Mouse (Mus musculus) cortical plate, adult 2 months (tissue): ENCODE data around the gene Galnt17. TPM values are rescaled to one million over a fixed set of nuclear protein-coding genes. Genes with fewer than 3 reads are reported as not detected.

ENCODE experiments used
- H3K27ac ChIP-seq: fragments of 200-500 bp; 2 replicates; pipeline ENCODE4 v1.5.1; 2012; ENCODE audit warnings: low read length, control low read depth, inconsistent platforms; ENCODE audit not compliant: insufficient read depth
- H3K4me1 ChIP-seq: fragments of 200-500 bp; 2 replicates; pipeline ENCODE4 v1.6.1; 2011; ENCODE audit warnings: low read length; ENCODE audit not compliant: control insufficient read depth, insufficient read depth
- H3K4me3 ChIP-seq: fragments of 200-500 bp; 2 replicates; pipeline ENCODE4 v1.5.1; 2011; ENCODE audit warnings: mild to moderate bottlenecking, low read length, control low read depth; ENCODE audit not compliant: insufficient read depth
- CTCF ChIP-seq: fragments of 200-500 bp; IDR thresholded peaks from 2 replicates; pipeline ENCODE4 v1.5.1; 2011; ENCODE audit warnings: mild to moderate bottlenecking, control low read depth, low read length; ENCODE audit not compliant: insufficient read depth; ENCODE audit errors: extremely low read depth
- POLR2A ChIP-seq: fragments of 200-500 bp; IDR thresholded peaks from 2 replicates; pipeline ENCODE4 v1.6.1; 2011; ENCODE audit warnings: mild to moderate bottlenecking, low read length, control low read depth; ENCODE audit not compliant: insufficient read depth; ENCODE audit errors: extremely low read depth
- polyA plus RNA-seq: library from polyadenylated mRNA; depleted of rRNA; stranded (reverse); fragments of >200 nt; gene quantifications from 2 replicates; pipeline ENCODE4 v1.2.3, GENCODE M21; 2012; rRNA removed

Gene Galnt17
- 16.7 and 22.0 TPM in 2 replicates for polyA plus RNA-seq

DNA sequence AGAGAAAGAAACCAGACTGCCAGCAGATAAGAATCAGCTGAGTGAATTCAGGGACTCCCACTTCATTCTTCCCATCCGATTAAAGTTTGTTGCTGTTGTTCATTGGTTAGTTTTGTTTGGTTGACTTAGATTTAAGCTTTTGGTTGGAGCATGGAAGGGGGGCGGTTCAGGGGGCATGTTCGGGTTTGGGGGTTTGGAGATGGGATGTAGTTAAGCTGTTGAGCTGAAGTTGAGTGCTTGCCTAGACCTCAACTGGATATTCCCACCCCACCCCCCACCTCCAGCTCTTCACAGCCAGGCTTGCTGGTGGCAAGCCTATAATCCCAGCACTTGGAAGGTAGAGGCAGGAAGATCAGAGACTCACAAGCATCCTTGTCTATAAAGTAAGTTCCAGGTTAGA, at the start of gene Galnt17:
Gene Galnt17, minus strand, starts transcription at position 101 of the 400 bp plus-strand sequence.
- H3K4me3 ChIP-seq = peak within 1 kb of the TSS; percentile 92
- H3K27ac ChIP-seq = peak within 1 kb of the TSS; percentile 93
- H3K4me1 ChIP-seq = no peaks in the 10 kb centered on the region; the same call in 1 of the 2 replicates
- no peak for TF ChIP-seq CTCF
- TF ChIP-seq POLR2A = no peak

DNA sequence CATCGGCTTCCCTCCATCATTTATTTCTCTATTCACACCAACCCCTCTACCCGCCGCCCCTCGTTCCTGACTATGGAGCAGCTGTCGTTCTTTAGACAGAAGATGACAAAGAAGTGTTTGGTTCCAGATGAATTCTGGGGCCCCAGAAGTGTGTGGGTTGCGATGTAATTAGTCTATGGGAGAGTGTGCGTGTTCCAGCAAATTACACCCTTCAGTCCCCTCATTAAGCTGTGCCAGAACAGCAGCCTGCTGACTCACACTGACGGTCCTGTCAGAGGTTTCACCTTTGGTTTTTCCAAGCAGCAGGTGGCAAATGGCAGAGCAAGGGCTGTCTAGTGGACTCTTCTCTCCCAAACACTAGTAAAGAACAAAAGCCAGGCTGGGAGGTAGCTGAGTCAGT, 26.2 kb upstream of the Galnt17 start:
- no peak for TF ChIP-seq POLR2A
- TF ChIP-seq CTCF = no peak
- Histone ChIP-seq H3K4me1 (no peaks in the 10 kb centered on the region), H3K27ac (no peak overlapping the region), H3K4me3 (no peak overlapping the region)

DNA sequence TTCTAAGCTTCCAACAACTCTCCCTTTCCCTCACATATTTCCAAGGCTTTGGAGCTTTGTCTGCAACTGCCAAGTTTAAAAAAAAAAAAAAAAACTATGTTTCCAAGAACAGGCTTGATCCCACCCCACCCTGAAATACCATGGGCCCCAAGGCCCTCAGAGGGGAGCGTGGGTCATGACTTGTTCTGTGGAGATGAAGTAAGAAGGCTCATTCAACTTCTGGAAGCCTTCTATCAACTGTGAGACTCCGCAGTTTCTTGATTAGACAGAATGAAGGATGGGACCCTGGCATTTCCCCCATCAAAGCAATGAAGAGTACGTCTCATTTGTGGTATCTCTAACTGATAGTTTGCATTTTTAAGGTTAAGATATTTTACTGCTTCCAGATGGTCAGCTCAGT, 13.0 kb upstream of the Galnt17 start:
- TF ChIP-seq POLR2A (no peak), CTCF (no peak)
- H3K4me1 ChIP-seq = no peaks in the 10 kb centered on the region
- no peak overlapping the region for H3K4me3 ChIP-seq
- H3K27ac ChIP-seq = no peak overlapping the region

DNA sequence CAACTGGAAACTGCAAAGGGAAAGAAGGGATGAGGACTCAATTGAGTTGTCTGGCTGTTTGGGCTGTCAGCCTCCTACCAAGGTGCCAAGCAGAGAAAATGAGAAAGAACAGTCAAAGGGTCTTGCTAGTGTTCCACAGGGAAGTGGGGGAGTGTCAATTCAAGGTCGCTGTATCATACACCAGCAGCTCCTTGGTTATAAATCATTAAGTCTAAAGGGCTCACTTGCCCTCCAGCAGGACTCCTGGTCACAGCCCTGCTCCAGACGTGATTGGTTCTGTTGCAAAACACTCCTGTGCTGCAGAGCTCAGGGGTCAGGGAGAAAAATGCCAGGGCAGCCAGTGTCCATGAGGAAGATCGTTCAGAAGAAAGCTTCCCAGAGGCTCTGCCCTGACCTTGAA, 11.3 kb upstream of the Galnt17 start:
- TF ChIP-seq CTCF (no peak), POLR2A (no peak)
- H3K4me3 ChIP-seq = no peak overlapping the region

DNA sequence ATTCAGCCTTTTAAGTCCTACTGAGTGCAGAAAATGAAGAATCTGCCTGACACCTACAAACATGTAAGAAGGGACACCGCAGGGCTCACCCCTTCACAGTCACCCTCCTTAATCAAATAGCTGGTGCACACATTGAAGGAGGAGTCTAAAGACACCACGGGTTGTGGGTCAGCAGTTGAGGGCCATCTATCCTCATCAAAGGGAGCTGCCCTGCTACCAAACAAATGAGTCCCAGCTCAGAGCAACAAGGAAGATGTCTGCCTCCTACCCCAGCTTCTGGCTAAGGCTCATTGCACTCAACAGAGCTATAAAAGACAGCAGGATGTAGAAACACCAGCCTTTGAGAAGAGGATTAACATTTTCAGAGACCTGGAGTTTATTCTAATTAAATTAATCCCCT, 10.8 kb upstream of the Galnt17 start:
- H3K4me3 ChIP-seq = no peak overlapping the region

More for the DNA sequence above, 11.3 kb upstream of the Galnt17 start:
- H3K27ac ChIP-seq = no peak overlapping the region
- H3K4me1 ChIP-seq = no peaks in the 10 kb centered on the region

DNA sequence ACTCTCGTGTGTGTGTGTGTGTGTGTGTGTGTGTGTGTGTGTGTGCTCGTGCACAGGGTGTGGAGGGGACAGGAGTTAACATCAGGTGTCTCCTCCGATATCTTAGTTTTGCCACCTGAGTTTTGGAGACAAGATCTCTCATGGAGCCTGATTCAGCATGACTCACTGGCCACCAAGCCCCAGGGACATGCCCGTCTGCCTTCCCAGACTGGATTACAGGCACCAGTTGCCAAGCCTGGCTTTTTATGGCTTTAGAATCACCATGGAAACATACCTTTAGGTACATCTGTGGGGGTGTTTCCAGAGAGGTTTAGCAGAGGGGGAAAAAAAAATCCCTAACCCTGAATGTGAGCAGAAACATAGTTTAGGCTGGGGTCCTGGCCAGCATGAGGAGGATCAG, 6.7 kb upstream of the Galnt17 start:
- Histone ChIP-seq H3K27ac (no peak overlapping the region), H3K4me3 (no peak overlapping the region), H3K4me1 (no peaks in the 10 kb centered on the region)
- TF ChIP-seq CTCF = no peak
- TF ChIP-seq POLR2A = no peak

More for the DNA sequence above, 10.8 kb upstream of the Galnt17 start:
- Histone ChIP-seq H3K27ac (no peak overlapping the region), H3K4me1 (no peaks in the 10 kb centered on the region)
- TF ChIP-seq POLR2A (no peak), CTCF (no peak)

DNA sequence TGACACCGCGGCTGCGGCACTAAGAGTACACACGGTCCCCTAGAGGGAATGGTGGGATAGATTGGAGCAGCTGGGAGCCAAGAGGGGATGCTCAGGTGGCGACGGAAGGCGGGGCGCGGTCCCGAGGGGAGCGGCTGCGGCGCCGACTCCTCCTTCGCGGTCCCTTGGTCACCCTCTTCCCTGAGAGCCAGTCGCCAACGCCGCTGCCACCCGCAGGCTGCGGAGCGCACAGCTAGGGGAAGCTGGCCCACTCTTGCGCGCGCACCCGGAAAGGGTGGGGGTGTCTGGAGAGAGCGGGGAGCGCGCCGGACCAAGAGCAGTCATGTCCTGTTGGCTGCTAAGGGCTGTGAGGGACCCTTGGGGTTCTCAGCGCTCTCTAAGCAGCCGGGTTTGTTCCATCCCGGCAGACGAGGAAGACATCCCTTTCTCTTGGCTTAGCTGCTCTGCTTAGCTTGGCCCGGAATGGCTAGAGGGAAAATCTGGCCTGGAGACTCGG, 593 bp downstream of the Galnt17 start:
- H3K4me1 ChIP-seq = no peaks in the 10 kb centered on the region; the same call in 1 of the 2 replicates
- peak overlapping the region; percentile 92 for H3K4me3 ChIP-seq
- TF ChIP-seq POLR2A (no peak; the same call in 1 of the 2 replicates), CTCF (no peak)

DNA sequence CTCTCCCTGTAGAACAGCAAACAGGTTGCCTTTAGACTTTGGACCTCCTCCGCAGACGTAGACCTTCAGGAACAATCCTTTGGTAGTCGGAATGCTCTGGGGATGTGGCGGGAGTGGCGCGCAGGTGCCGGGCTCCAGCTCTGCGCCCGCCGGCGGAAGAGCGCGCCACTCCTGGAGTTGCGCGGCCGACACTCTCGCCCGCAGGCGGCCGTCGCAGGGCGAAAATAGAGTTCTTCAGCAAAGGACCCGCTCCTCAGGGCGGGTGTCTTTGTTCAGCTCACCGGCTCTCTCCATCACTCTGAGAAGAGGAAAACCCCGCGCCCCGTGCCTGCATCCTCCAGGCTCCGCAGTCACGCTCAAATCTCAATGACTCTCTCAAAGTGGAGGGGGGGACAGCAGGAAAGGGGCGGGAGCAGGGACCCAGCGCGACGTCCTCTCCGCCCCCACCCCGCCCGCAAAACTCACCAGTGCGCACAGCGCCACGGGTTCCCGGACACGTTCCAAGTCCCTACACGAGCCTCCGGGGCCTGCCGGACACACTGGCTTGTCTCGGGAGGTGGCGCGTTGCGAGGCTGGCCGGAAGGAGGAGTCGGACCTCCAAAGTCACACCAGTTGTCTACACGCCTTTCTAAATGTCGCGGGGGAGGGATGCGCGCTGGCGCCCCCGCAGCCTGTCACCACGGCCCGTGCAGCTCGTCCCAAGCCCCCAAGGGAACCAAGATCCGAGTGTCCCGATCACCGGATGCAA, 1.2 kb downstream of the Galnt17 start:
- Histone ChIP-seq H3K4me1 (no peaks in the 10 kb centered on the region; the same call in 1 of the 2 replicates), H3K4me3 (peak overlapping the region; percentile 92), H3K27ac (peak overlapping the region; percentile 93)
- TF ChIP-seq POLR2A (0 out of 2 replicates have a peak, but pooled peaks have one; percentile 19), CTCF (no peak)

More for the DNA sequence above, 593 bp downstream of the Galnt17 start:
- peak overlapping the region; percentile 93 for H3K27ac ChIP-seq

DNA sequence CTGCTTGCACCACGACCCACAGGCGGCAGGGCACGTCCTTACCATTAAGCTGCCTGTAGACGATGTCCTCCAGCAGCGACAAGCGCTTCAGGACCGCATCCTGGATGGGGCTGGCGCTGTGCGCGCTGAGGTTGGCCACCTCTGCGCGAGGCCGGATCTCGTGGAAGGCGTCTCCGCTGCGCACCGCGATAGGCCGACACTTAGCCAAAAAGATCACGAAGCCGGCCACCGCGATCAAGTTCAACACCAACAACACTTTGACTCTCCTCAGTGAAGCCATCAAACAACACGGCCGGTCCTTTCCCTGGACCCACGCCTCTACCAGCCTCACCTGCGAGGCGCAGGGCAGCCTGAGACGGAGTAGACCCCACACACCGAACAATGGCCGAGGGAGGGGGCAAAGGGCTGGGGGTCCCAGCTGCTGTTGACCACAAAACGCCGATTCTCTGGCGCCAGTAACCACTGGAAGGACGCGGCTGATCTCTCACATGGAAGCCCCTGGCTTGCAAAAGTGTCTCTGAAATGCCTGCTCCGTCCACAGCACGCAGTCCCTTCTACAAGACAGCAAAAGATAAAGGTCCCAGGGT, 1.9 kb downstream of the Galnt17 start:
- Histone ChIP-seq H3K27ac (no peak overlapping the region), H3K4me1 (no peaks in the 10 kb centered on the region; the same call in 1 of the 2 replicates), H3K4me3 (peak overlapping the region; percentile 92)
- TF ChIP-seq CTCF = no peak
- no peak for TF ChIP-seq POLR2A

DNA sequence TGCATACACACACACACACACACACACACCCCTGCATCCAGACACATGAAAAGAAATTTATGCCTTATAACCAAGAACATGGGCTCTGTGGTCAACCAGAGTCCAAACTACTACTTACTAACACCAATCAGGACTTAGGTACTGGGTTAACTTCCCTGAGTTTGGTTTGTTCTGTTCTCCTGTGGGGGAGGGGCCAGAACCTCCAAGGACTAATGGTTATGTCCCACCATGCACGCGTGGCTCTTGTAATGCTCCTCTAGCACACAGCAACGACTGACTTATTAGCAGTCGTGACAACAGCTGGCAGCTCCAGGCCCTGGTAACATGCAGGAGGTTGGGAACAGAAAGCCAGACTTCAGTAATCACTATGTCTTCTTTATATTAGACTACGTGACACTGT, 3.1 kb downstream of the Galnt17 start:
- Histone ChIP-seq H3K27ac (no peak overlapping the region), H3K4me1 (no peaks in the 10 kb centered on the region; the same call in 1 of the 2 replicates), H3K4me3 (peak overlapping the region; percentile 92)
- TF ChIP-seq CTCF = no peak
- no peak for TF ChIP-seq POLR2A
